Mouse (Mus musculus) MEL (cell line): Measurements from ENCODE around the gene Polr1e. TPM values are rescaled to one million over a fixed set of nuclear protein-coding genes. Genes with fewer than 3 reads are reported as not detected.

Source experiments
- DNase-seq: peaks from one replicate; pipeline ENCODE4 v3.0.0; 2011; ENCODE audit warnings: low read depth, low spot score
- H3K27ac ChIP-seq: 2 replicates; pipeline ENCODE4 v1.5.1; 2012; ENCODE audit warnings: low read depth, mild to moderate bottlenecking, control low read depth, low read length, moderate library complexity; ENCODE audit not compliant: control insufficient read depth
- H3K27me3 ChIP-seq, 2 experiments: fragments of 150-350 bp in 1 of 2; sonication (generic) in 1 of 2; 2 replicates each; pipeline ENCODE4 v1.6.1; 2012; ENCODE audit warnings: low read length in 2 of 2, mild to moderate bottlenecking in 2 of 2, improper control_type of control experiment in 1 of 2, moderate library complexity in 1 of 2; ENCODE audit not compliant: insufficient read depth in 2 of 2, control insufficient read depth in 1 of 2
- H3K36me3 ChIP-seq, 2 experiments: 2 replicates each; pipeline ENCODE4 v1.6.1; 2012 to 2014; ENCODE audit warnings: low read length in 2 of 2, improper control_type of control experiment in 1 of 2, inconsistent platforms in 1 of 2, mild to moderate bottlenecking in 1 of 2; ENCODE audit not compliant: insufficient read depth in 2 of 2, control insufficient read depth in 1 of 2
- H3K4me1 ChIP-seq, 2 experiments: fragments of 150-350 bp in 1 of 2; sonication (generic) in 1 of 2; 2 replicates each; pipeline ENCODE4 v1.6.1; 2012; ENCODE audit warnings: low read length in 2 of 2, improper control_type of control experiment in 1 of 2, mild to moderate bottlenecking in 1 of 2; ENCODE audit not compliant: insufficient read depth in 2 of 2, control insufficient read depth in 1 of 2
- H3K4me3 ChIP-seq, 2 experiments: fragments of 150-350 bp in 1 of 2; sonication (generic) in 1 of 2; 2 replicates each; pipeline ENCODE4 v1.5.1; 2012; ENCODE audit warnings: low read depth in 2 of 2, low read length in 2 of 2, mild to moderate bottlenecking in 2 of 2, moderate library complexity in 2 of 2, control low read depth in 1 of 2, improper control_type of control experiment in 1 of 2; ENCODE audit not compliant: control insufficient read depth in 1 of 2, insufficient read depth in 1 of 2
- H3K79me2 ChIP-seq: 2 replicates; pipeline ENCODE4 v1.6.1; 2012; ENCODE audit warnings: mild to moderate bottlenecking, low read length, moderate library complexity; ENCODE audit not compliant: control insufficient read depth, poor library complexity, insufficient read depth
- H3K9ac ChIP-seq: 2 replicates; pipeline ENCODE4 v1.6.1; 2012; ENCODE audit warnings: low read depth, mild to moderate bottlenecking, control low read depth, low read length, moderate library complexity; ENCODE audit not compliant: control insufficient read depth, poor library complexity, severe bottlenecking
- H3K9me3 ChIP-seq: fragments of 150-350 bp; sonication (generic); replicated peaks from 2 replicates; pipeline ENCODE4 v1.6.1; 2012; ENCODE audit warnings: mild to moderate bottlenecking, low read length, improper control_type of control experiment, moderate library complexity; ENCODE audit not compliant: insufficient read depth
- CHD1 ChIP-seq: IDR thresholded peaks from 2 replicates; pipeline ENCODE4 v1.6.1; 2012; ENCODE audit warnings: low read depth, mild to moderate bottlenecking, inconsistent platforms, low read length, improper control_type of control experiment
- CHD2 ChIP-seq: IDR thresholded peaks from 2 replicates; pipeline ENCODE4 v1.6.1; 2011; ENCODE audit warnings: low read length, improper control_type of control experiment
- CTCF ChIP-seq, 3 experiments: IDR thresholded peaks in 2 of 3; conservative IDR thresholded peaks in 1 of 3; 2 replicates each; pipeline ENCODE4 v1.5.1; 2011 to 2012; ENCODE audit warnings: low read length in 3 of 3, low read depth in 2 of 3, mild to moderate bottlenecking in 2 of 3, improper control_type of control experiment in 1 of 3, inconsistent platforms in 1 of 3, mixed read lengths in 1 of 3, moderate library complexity in 1 of 3; ENCODE audit not compliant: control insufficient read depth in 1 of 3, insufficient read depth in 1 of 3, poor library complexity in 1 of 3, severe bottlenecking in 1 of 3
- E2F4 ChIP-seq: IDR thresholded peaks from 2 replicates; pipeline ENCODE4 v1.6.1; 2011; ENCODE audit warnings: low read depth, low read length, improper control_type of control experiment, borderline replicate concordance
- ELF1 ChIP-seq: IDR thresholded peaks from 2 replicates; pipeline ENCODE4 v1.6.1; 2014; ENCODE audit warnings: low read depth, mild to moderate bottlenecking, inconsistent platforms, low read length, improper control_type of control experiment, moderate library complexity
- EP300 ChIP-seq, 2 experiments: IDR thresholded peaks; 2 replicates each; pipeline ENCODE4 v1.6.1; 2011; ENCODE audit warnings: improper control_type of control experiment in 2 of 2, low read length in 2 of 2, low read depth in 1 of 2, mild to moderate bottlenecking in 1 of 2
- GABPA ChIP-seq: IDR thresholded peaks from 2 replicates; pipeline ENCODE4 v1.6.1; 2012; ENCODE audit warnings: low read depth, mild to moderate bottlenecking, inconsistent platforms, low read length, improper control_type of control experiment, moderate library complexity
- GATA1 ChIP-seq: IDR thresholded peaks from 2 replicates; pipeline ENCODE4 v1.6.1; 2011; ENCODE audit warnings: low read depth, low read length, improper control_type of control experiment
- JUND ChIP-seq: IDR thresholded peaks from 2 replicates; pipeline ENCODE4 v1.6.1; 2011; ENCODE audit warnings: low read depth, mild to moderate bottlenecking, improper control_type of control experiment, low read length
- MAFK ChIP-seq: IDR thresholded peaks from 2 replicates; pipeline ENCODE4 v1.6.1; 2011; ENCODE audit warnings: low read depth, mild to moderate bottlenecking, low read length, improper control_type of control experiment, borderline replicate concordance
- MAX ChIP-seq: IDR thresholded peaks from 2 replicates; pipeline ENCODE4 v1.6.1; 2011; ENCODE audit warnings: low read length, improper control_type of control experiment
- MAZ ChIP-seq: IDR thresholded peaks from 2 replicates; pipeline ENCODE4 v1.6.1; 2012; ENCODE audit warnings: low read depth, mild to moderate bottlenecking, inconsistent platforms, low read length, improper control_type of control experiment
- MYC ChIP-seq: IDR thresholded peaks from 2 replicates; pipeline ENCODE4 v1.6.1; 2011; ENCODE audit warnings: low read depth, mild to moderate bottlenecking, low read length, improper control_type of control experiment, moderate library complexity
- NRF1 ChIP-seq: IDR thresholded peaks from 2 replicates; pipeline ENCODE4 v1.6.1; 2014; ENCODE audit warnings: low read depth, mild to moderate bottlenecking, inconsistent platforms, low read length, improper control_type of control experiment, moderate library complexity; ENCODE audit not compliant: poor library complexity, insufficient read depth, severe bottlenecking
- POLR2A ChIP-seq, 2 experiments: IDR thresholded peaks; 2 replicates each; pipeline ENCODE4 v1.6.1; 2011 to 2012; ENCODE audit warnings: low read length in 2 of 2, mild to moderate bottlenecking in 2 of 2, control low read depth in 1 of 2, improper control_type of control experiment in 1 of 2, low read depth in 1 of 2, moderate library complexity in 1 of 2; ENCODE audit not compliant: control insufficient read depth in 1 of 2, insufficient read depth in 1 of 2, poor library complexity in 1 of 2
- POLR2AphosphoS2 ChIP-seq: IDR thresholded peaks from 2 replicates; pipeline ENCODE4 v1.6.1; 2011; ENCODE audit warnings: low read length, improper control_type of control experiment
- POLR2AphosphoS5 ChIP-seq: IDR thresholded peaks from 2 replicates; pipeline ENCODE4 v1.6.1; 2012; ENCODE audit warnings: low read depth, borderline replicate concordance, mild to moderate bottlenecking, inconsistent platforms, low read length, moderate library complexity, mixed read lengths
- SIN3A ChIP-seq: IDR thresholded peaks from 2 replicates; pipeline ENCODE4 v1.6.1; 2012; ENCODE audit warnings: low read length, improper control_type of control experiment, inconsistent platforms
- TAL1 ChIP-seq: IDR thresholded peaks from 2 replicates; pipeline ENCODE4 v1.6.1; 2012; ENCODE audit warnings: mild to moderate bottlenecking, inconsistent platforms, low read length, moderate library complexity, mixed read lengths
- UBTF ChIP-seq: IDR thresholded peaks from 2 replicates; pipeline ENCODE4 v1.6.1; 2012; ENCODE audit warnings: low read depth, mild to moderate bottlenecking, inconsistent platforms, low read length, improper control_type of control experiment, moderate library complexity, borderline replicate concordance; ENCODE audit not compliant: insufficient read depth
- USF1 ChIP-seq: IDR thresholded peaks from 2 replicates; pipeline ENCODE4 v1.6.1; 2014; ENCODE audit warnings: low read depth, mild to moderate bottlenecking, inconsistent platforms, low read length, improper control_type of control experiment, moderate library complexity
- USF2 ChIP-seq, 2 experiments: IDR thresholded peaks; 2 replicates each; pipeline ENCODE4 v1.6.1; 2011 to 2012; ENCODE audit warnings: improper control_type of control experiment in 2 of 2, low read length in 2 of 2, borderline replicate concordance in 1 of 2, inconsistent platforms in 1 of 2, low read depth in 1 of 2, mild to moderate bottlenecking in 1 of 2; ENCODE audit not compliant: insufficient read depth in 1 of 2
- ZC3H11A ChIP-seq: IDR thresholded peaks from 2 replicates; pipeline ENCODE4 v1.6.1; 2012; ENCODE audit warnings: low read depth, mild to moderate bottlenecking, inconsistent platforms, low read length, improper control_type of control experiment
- ZKSCAN1 ChIP-seq: IDR thresholded peaks from 2 replicates; pipeline ENCODE4 v1.6.1; 2012; ENCODE audit warnings: low read depth, mild to moderate bottlenecking, inconsistent platforms, low read length, improper control_type of control experiment, moderate library complexity
- ZMIZ1 ChIP-seq: IDR thresholded peaks from 2 replicates; pipeline ENCODE4 v1.6.1; 2012; ENCODE audit warnings: low read depth, mild to moderate bottlenecking, inconsistent platforms, low read length, improper control_type of control experiment, moderate library complexity
- polyA plus RNA-seq, 2 experiments: library from polyadenylated mRNA; stranded (reverse) in 1 of 2; unstranded in 1 of 2; fragments of >175 nt in 1 of 2; fragments of >200 nt in 1 of 2; gene quantifications; 2 replicates each; pipeline versions ENCODE4 v1.2.1 to v1.2.4; 2012; ENCODE audit warnings: low replicate concordance in 2 of 2, low read depth in 1 of 2; ENCODE audit not compliant: insufficient read length in 2 of 2, insufficient read depth in 1 of 2, missing spikeins in 1 of 2
- total RNA-seq: library from RNA; depleted of rRNA; stranded (reverse); fragments of 300-350 nt; gene quantifications from 2 replicates; pipeline ENCODE4 v1.2.3, GENCODE M21; 2012

The Polr1e gene
- total and polyA plus RNA-seq, 3 experiments = 40.8 to 51.5 TPM; not detected in 1

DNA sequence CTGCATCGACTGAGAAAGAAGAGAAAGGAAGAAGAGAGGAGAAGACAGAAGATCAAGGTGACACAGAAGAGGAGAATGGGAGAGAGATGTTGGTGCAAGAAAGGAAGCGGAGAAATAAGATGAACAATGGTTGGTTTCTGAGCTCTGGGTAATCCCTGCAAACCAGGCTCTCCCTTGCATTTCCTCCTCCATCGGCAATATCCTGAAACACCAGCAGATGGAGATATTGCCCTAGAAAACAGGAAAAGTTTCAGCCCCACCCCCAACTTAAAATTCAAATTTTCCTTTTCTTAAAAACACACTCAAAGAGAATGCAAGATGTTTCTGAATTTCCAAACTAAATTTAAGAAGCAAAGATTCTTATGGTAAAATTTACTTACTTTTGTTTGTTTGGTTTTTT lies 2.8 kb upstream of the Polr1e start (continued):
- TF ChIP-seq ZC3H11A = peak; percentile 84
- no peak for TF ChIP-seq NRF1
- TF ChIP-seq UBTF = no peak
- TF ChIP-seq JUND = no peak
- no peak for TF ChIP-seq USF1
- no peak for TF ChIP-seq POLR2A (IDR thresholded peaks at IDR 0.05; ENCODE audit: control insufficient read depth in 1 of 2, insufficient read depth in 1 of 2, low read depth in 1 of 2, low read length in 2 of 2, poor library complexity in 1 of 2)
- TF ChIP-seq TAL1 = no peak
- no peak for TF ChIP-seq ZKSCAN1
- no peak for TF ChIP-seq GATA1
- TF ChIP-seq MAX = no peak
- TF ChIP-seq, all 39 proteins: peak for 9

- Histone ChIP-seq H3K4me1 (peaks cover under 1 to 28% of the 10 kb centered on the region in 2 experiments), H3K9ac (peak overlapping the region; percentile 81), H3K27ac (no peak overlapping the region), H3K4me3 (peak overlapping the region; percentile 91 to 92), H3K9me3 (no peaks in the 10 kb centered on the region), H3K36me3 (peaks cover 0 to 23% of the 10 kb centered on the region in 2 experiments; a peak in 2 of 4 replicates), H3K27me3 (no peaks in the 10 kb centered on the region), H3K79me2 (peaks cover 22% of the 10 kb centered on the region)
- TF ChIP-seq POLR2AphosphoS5 (no peak), POLR2AphosphoS2 (no peak), MYC (no peak), UBTF (no peak), SIN3A (no peak), ZMIZ1 (no peak), USF2 (IDR thresholded peaks at IDR 0.05; ENCODE audit: borderline replicate concordance in 1 of 2, insufficient read depth in 1 of 2, low read depth in 1 of 2, low read length in 2 of 2) (no peak), CTCF (IDR thresholded peaks at IDR 0.05 in 2 of 3, conservative IDR thresholded peaks at IDR 0.05 in 1 of 3; ENCODE audit: control insufficient read depth in 1 of 3, insufficient read depth in 1 of 3, low read depth in 2 of 3, low read length in 3 of 3, poor library complexity in 1 of 3, severe bottlenecking in 1 of 3) (no peak), GABPA (no peak), POLR2A (IDR thresholded peaks at IDR 0.05; ENCODE audit: control insufficient read depth in 1 of 2, insufficient read depth in 1 of 2, low read depth in 1 of 2, low read length in 2 of 2, poor library complexity in 1 of 2) (no peak; a peak in 1 of 4 replicates), ELF1 (no peak), CHD2 (no peak), MAFK (no peak), E2F4 (no peak), ZC3H11A (no peak), MAZ (no peak), CHD1 (no peak), EP300 (IDR thresholded peaks at IDR 0.05; ENCODE audit: low read depth in 1 of 2, low read length in 2 of 2) (no peak)
- DNase-seq = peak; percentile 45
Measured at GRCm38 (mm10) chr4:45019009-45019408, 626 bp downstream of the Polr1e start.
